Mouse (Mus musculus) megakaryocyte, embryonic 14.5 days (primary cell): ENCODE measurements at regions not wholly inside any gene's neighbourhood (a gene's known extent, or its start where the extent isn't known, plus 50 kb on each side); places are given as distances from the start of the nearest gene placed in this dataset.

Source experiments
- FLI1 ChIP-seq: IDR thresholded peaks from 2 replicates; pipeline ENCODE4 v1.6.1; 2012; ENCODE audit warnings: low read length, inconsistent platforms, mixed read lengths
- GATA1 ChIP-seq: IDR thresholded peaks from 3 replicates; pipeline ENCODE4 v1.6.1; 2012; ENCODE audit warnings: mixed read lengths, low read length, inconsistent platforms, borderline replicate concordance

DNA sequence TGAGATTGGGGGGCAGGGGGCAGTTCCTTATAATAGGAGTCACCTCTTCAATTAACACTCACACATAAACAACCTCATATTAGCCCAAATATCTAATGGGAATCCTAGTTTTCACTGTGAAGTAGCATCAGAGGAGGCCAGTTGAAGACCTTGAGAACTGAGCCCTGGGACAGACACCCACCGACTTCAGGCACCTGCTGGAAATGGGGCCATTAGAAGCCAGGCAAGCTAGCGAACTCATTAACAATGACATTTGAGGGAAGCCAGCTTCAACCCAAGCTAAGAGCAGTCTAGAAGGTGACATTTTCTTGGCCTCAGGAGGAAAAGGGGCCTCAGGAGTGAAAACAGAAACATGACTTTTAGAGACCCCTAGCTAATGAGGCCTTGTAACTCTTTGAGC, 70.9 kb upstream of the Tcerg1l start:
- TF ChIP-seq GATA1 = no peak
- no peak for TF ChIP-seq FLI1
